Mouse (Mus musculus) lung, adult 2 months (tissue): ENCODE data around the gene Robo1. TPM values are rescaled to one million over a fixed set of nuclear protein-coding genes. Genes with fewer than 3 reads are reported as not detected.

Experiments
- DNase-seq: peaks from one replicate; pipeline ENCODE4 v3.0.0; 2022
- H3K4me1 ChIP-seq: fragments of 200-500 bp; 2 replicates; pipeline ENCODE4 v1.6.1; 2011; ENCODE audit warnings: low read length; ENCODE audit not compliant: control insufficient read depth, insufficient read depth
- H3K4me3 ChIP-seq: fragments of 200-500 bp; replicated peaks from 2 replicates; pipeline ENCODE3; 2011; ENCODE audit warnings: low read depth, mild to moderate bottlenecking, control low read depth, low read length; ENCODE audit errors: extremely low read depth
- CTCF ChIP-seq: fragments of 200-500 bp; IDR thresholded peaks from 2 replicates; pipeline ENCODE4 v1.5.1; 2011; ENCODE audit warnings: mild to moderate bottlenecking, low read length, control low read depth; ENCODE audit not compliant: insufficient read depth
- POLR2A ChIP-seq: fragments of 200-500 bp; IDR thresholded peaks from 2 replicates; pipeline ENCODE4 v1.6.1; 2011; ENCODE audit warnings: low read depth, mild to moderate bottlenecking, control low read depth, low read length, borderline replicate concordance; ENCODE audit errors: extremely low read depth
- WGBS: fragments of 180-500 bp; shearing (Covaris S2); methylation state at CpG from one replicate; pipeline ENCODE4 v1.1.7; 2018; 5-methylcytosine and 5-hydroxymethylcytosine counted together
- polyA plus RNA-seq: library from polyadenylated mRNA; depleted of rRNA; stranded (reverse); fragments of >200 nt; gene quantifications from 2 replicates; pipeline ENCODE4 v1.2.3, GENCODE M21; 2012

The Robo1 gene
- polyA plus RNA-seq, 1 experiment: 8.3 TPM

- Histone ChIP-seq H3K4me1 (no peaks in the 10 kb centered on the region), H3K4me3 (no peak overlapping the region)
- no peak for TF ChIP-seq POLR2A
- TF ChIP-seq CTCF: no peak
- WGBS: 67% methylated on average over 5 of the region's 5 CpGs
- no peak for DNase-seq
Observed at GRCm38 (mm10) chr16:72376896-72377295, 68.8 kb downstream of the Robo1 start.

GRCm38 (mm10) chr16:72381819-72382218, 73.7 kb downstream of the Robo1 start:
- 82% methylated on average over 6 of the region's 6 CpGs for WGBS
- Histone ChIP-seq H3K4me1 (no peaks in the 10 kb centered on the region), H3K4me3 (no peak overlapping the region)
- TF ChIP-seq CTCF: no peak
- TF ChIP-seq POLR2A: no peak
- no peak for DNase-seq

GRCm38 (mm10) chr16:72383566-72383965, 75.5 kb downstream of the Robo1 start:
- TF ChIP-seq POLR2A: no peak
- TF ChIP-seq CTCF: no peak
- DNase-seq: no peak
- no peaks in the 10 kb centered on the region for H3K4me1 ChIP-seq
- 56% methylated on average over 1 of the region's 1 CpGs for WGBS
- no peak overlapping the region for H3K4me3 ChIP-seq

GRCm38 (mm10) chr16:72393512-72393911, 85.4 kb downstream of the Robo1 start:
- no peak for DNase-seq
- Histone ChIP-seq H3K4me1 (no peaks in the 10 kb centered on the region), H3K4me3 (no peak overlapping the region)
- TF ChIP-seq POLR2A (no peak), CTCF (no peak)
- WGBS: 83% methylated on average over 3 of the region's 3 CpGs

GRCm38 (mm10) chr16:72398811-72399210, 90.7 kb downstream of the Robo1 start:
- no peak for DNase-seq
- H3K4me1 ChIP-seq: no peaks in the 10 kb centered on the region
- WGBS: 69% methylated on average over 5 of the region's 5 CpGs
- TF ChIP-seq CTCF: no peak
- no peak for TF ChIP-seq POLR2A
- no peak overlapping the region for H3K4me3 ChIP-seq

- no peak for TF ChIP-seq CTCF
- no peak for TF ChIP-seq POLR2A
- no peaks in the 10 kb centered on the region for H3K4me1 ChIP-seq
- H3K4me3 ChIP-seq: no peak overlapping the region
- no peak for DNase-seq
- WGBS: 57% methylated on average over 9 of the region's 9 CpGs
Observed at GRCm38 (mm10) chr16:72402381-72402780, 94.3 kb downstream of the Robo1 start.

- 29% methylated on average over 1 of the region's 1 CpGs for WGBS
- no peak for DNase-seq
- no peaks in the 10 kb centered on the region for H3K4me1 ChIP-seq
- no peak overlapping the region for H3K4me3 ChIP-seq
- TF ChIP-seq CTCF (no peak), POLR2A (no peak)
Observed at GRCm38 (mm10) chr16:72409820-72410219, 101.7 kb downstream of the Robo1 start.

GRCm38 (mm10) chr16:72411669-72412270, 103.7 kb downstream of the Robo1 start:
- WGBS: 49% methylated on average over 5 of the region's 5 CpGs
- DNase-seq: no peak
- Histone ChIP-seq H3K4me1 (no peaks in the 10 kb centered on the region), H3K4me3 (no peak overlapping the region)
- no peak for TF ChIP-seq CTCF
- TF ChIP-seq POLR2A: no peak

GRCm38 (mm10) chr16:72412879-72413278, 104.8 kb downstream of the Robo1 start:
- WGBS: 19% methylated on average over 7 of the region's 7 CpGs
- no peak for DNase-seq
- Histone ChIP-seq H3K4me1 (no peaks in the 10 kb centered on the region), H3K4me3 (no peak overlapping the region)
- no peak for TF ChIP-seq POLR2A
- no peak for TF ChIP-seq CTCF

- DNase-seq: no peak
- 67% methylated on average over 5 of the region's 5 CpGs for WGBS
- Histone ChIP-seq H3K4me1 (no peaks in the 10 kb centered on the region), H3K4me3 (no peak overlapping the region)
- no peak for TF ChIP-seq POLR2A
- no peak for TF ChIP-seq CTCF
Observed at GRCm38 (mm10) chr16:72419328-72420066, 111.4 kb downstream of the Robo1 start.

GRCm38 (mm10) chr16:72422426-72422825, 114.3 kb downstream of the Robo1 start:
- Histone ChIP-seq H3K4me1 (no peaks in the 10 kb centered on the region), H3K4me3 (no peak overlapping the region)
- TF ChIP-seq CTCF: no peak
- no peak for TF ChIP-seq POLR2A
- DNase-seq: no peak
- 51% methylated on average over 4 of the region's 4 CpGs for WGBS
